Mouse (Mus musculus): ENCODE data around the gene Ppp2r5e.

DNA sequence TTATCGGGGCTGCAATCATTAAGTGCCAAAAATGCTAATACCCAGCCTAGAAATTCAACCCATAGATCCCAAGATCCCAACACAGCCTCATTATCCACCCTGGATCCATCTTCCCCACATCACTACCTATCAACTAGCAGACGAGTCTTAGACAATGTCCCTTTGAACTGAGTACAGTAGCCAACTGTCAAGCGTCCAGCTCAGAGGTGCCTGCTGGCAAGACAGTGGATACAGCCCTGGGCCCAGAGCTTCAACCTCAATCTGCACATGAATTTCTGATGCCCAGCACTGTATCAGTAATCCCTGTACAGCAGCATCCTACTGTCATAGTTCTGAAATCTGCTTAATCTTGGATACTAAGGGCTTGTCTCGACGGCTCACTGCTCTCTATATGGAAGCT lies 30.3 kb downstream of the Ppp2r5e start:
- no peak for TF ChIP-seq CTCF (IDR thresholded peaks at IDR 0.05; ENCODE audit: control insufficient read depth, insufficient read depth, low read length)
- no peak for TF ChIP-seq POLR2A (IDR thresholded peaks at IDR 0.05; ENCODE audit: borderline replicate concordance, control insufficient read depth, low read depth, low read length)

Data from bone marrow, adult 2 months (tissue).